Mouse (Mus musculus) urinary bladder, postnatal 14 days (tissue): ENCODE data around the gene Gm21258.
"Not testable (repeated sequence)": the region's sequence is repeated elsewhere in the genome, so short reads cannot be mapped to it uniquely, and the experiment has no call there.

Experiments
- DNase-seq: peaks from one replicate; pipeline ENCODE4 v3.0.0; 2021; ENCODE audit warnings: low spot score

Gene Gm21258

GRCm38 (mm10) chrY:52779740-52780139, at the start of gene Gm21258:
Gene Gm21258 (plus strand): TSS chrY:52780040.
- not testable (repeated sequence) for DNase-seq
